Mouse (Mus musculus) neural tube, embryonic 12.5 days (tissue): Measurements from ENCODE around the gene Smc5. TPM values are rescaled to one million over a fixed set of nuclear protein-coding genes. Genes with fewer than 3 reads are reported as not detected.
A peak's percentile ranks its signal among the peaks of the same experiment; 100 is the strongest.

ENCODE experiments used
- ATAC-seq: fragments of 200-750 bp; cut with Nextera tagmentation; 2 replicates; pipeline ENCODE4 v1.8.0; 2017; ENCODE audit warnings: low read depth, mild to moderate bottlenecking, moderate TSS enrichment, moderate library complexity; ENCODE audit not compliant: low FRiP score
- H3K27ac ChIP-seq: fragments of 300-500 bp; sonication (generic); 2 replicates; pipeline ENCODE4 v1.5.1; 2016
- H3K27me3 ChIP-seq: fragments of 300-500 bp; sonication (generic); replicated peaks from 2 replicates; pipeline ENCODE4 v1.6.1; 2016; ENCODE audit warnings: mild to moderate bottlenecking
- H3K36me3 ChIP-seq: fragments of 300-500 bp; sonication (generic); 2 replicates; pipeline ENCODE4 v1.6.1; 2016; ENCODE audit warnings: mild to moderate bottlenecking
- H3K4me1 ChIP-seq: fragments of 300-500 bp; sonication (generic); 2 replicates; pipeline ENCODE4 v1.6.1; 2016
- H3K4me2 ChIP-seq: fragments of 300-500 bp; sonication (generic); replicated peaks from 2 replicates; pipeline ENCODE4 v1.6.1; 2016; ENCODE audit warnings: mild to moderate bottlenecking
- H3K4me3 ChIP-seq: fragments of 300-500 bp; sonication (generic); 2 replicates; pipeline ENCODE4 v1.5.1; 2016
- H3K9ac ChIP-seq: fragments of 300-500 bp; sonication (generic); 2 replicates; pipeline ENCODE4 v1.6.1; 2016; ENCODE audit warnings: mild to moderate bottlenecking
- H3K9me3 ChIP-seq: fragments of 300-500 bp; sonication (generic); 2 replicates; pipeline ENCODE4 v1.6.1; 2016; ENCODE audit warnings: mild to moderate bottlenecking
- WGBS: fragments of 180-500 bp; shearing (Covaris S2); methylation state at CpG from one replicate; pipeline ENCODE4 v1.1.7; 2016; 5-methylcytosine and 5-hydroxymethylcytosine counted together
- polyA plus RNA-seq: library from polyadenylated mRNA; unstranded; fragments of >200 nt; fragmentation: Nextera tagmentation; extraction: Ambion mirVana; gene quantifications from 2 replicates; pipeline ENCODE4 v1.2.1, GENCODE M21; 2016

Smc5 gene
- polyA plus RNA-seq, 1 experiment from 2014 or later = 38.6 TPM

DNA sequence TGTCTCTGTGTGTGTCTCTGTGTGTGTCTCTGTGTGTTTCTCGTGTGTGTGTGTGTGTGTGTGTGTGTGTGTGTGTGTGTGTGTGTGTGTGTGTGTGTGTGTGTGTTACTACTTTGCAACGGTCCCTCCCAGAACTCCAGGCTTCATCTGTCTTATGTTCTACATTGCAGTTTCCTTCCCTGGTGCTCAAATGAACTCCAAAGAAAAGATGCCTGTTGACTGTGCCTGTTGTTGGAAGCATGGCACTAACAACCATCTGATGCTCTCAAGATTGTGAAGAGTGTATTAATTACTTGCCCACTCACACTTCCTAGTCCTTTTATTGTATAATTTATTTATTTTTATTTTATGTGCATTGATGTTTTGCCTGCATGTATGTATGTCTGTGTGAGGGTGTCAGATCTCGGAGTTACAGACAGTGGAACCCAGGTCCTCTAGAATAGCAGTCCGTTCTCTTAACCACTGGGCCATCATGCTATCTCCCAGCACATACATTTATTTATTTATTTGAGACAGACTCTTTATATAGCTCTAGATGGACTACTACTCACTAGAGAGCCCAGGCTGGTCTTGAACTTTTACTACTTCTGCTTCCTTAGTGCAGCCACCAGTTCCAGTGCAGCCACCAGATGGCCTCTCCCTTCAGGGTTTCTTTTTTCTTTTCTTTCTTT, 492 bp upstream of the Smc5 start:
- H3K4me2 ChIP-seq = peak overlapping the region; percentile 64
- peak overlapping the region; percentile 83 for H3K4me3 ChIP-seq
- 56% methylated on average over 4 of the region's 4 CpGs for WGBS
- no peaks in the 10 kb centered on the region for H3K36me3 ChIP-seq
- no peak overlapping the region for H3K27ac ChIP-seq
- ATAC-seq = peak; percentile 41
- peak overlapping the region; percentile 91 for H3K9ac ChIP-seq
- peaks cover 9% of the 10 kb centered on the region for H3K4me1 ChIP-seq
- H3K27me3 ChIP-seq = no peaks in the 10 kb centered on the region
- no peaks in the 10 kb centered on the region for H3K9me3 ChIP-seq

DNA sequence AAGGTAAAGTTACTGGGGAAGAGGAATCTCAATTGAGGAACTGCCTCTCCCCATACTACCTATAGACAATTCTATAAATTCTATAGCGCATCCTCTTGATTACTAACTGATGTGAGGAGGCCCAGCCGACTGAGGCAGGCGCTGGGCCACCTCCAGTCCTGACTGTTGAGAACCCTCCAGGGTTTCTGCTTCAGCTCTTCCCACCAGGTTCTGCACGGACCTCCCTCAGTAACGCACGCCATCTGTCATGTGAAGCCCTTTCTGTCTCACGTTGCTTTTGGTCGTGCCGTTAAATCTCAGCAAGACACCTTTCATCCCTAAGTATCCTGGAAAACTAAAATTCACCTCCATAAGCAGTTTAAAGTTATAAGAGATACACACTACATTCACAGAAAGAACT, 16.9 kb downstream of the Smc5 start:
- Histone ChIP-seq H3K9me3 (no peaks in the 10 kb centered on the region), H3K36me3 (peaks cover 47% of the 10 kb centered on the region), H3K27ac (no peak overlapping the region), H3K4me3 (no peak overlapping the region), H3K27me3 (no peaks in the 10 kb centered on the region), H3K9ac (no peak overlapping the region), H3K4me2 (no peak overlapping the region), H3K4me1 (no peaks in the 10 kb centered on the region)
- WGBS = 85% methylated on average over 9 of the region's 9 CpGs
- no peak for ATAC-seq

- Histone ChIP-seq H3K9me3 (no peaks in the 10 kb centered on the region), H3K4me1 (no peaks in the 10 kb centered on the region), H3K27ac (no peak overlapping the region), H3K4me2 (no peak overlapping the region), H3K4me3 (no peak overlapping the region), H3K9ac (no peak overlapping the region), H3K27me3 (no peaks in the 10 kb centered on the region), H3K36me3 (peaks cover 16% of the 10 kb centered on the region)
- no peak for ATAC-seq
- 91% methylated on average over 2 of the region's 2 CpGs for WGBS
Measured at GRCm38 (mm10) chr19:23246473-23246872, 27.2 kb downstream of the Smc5 start.

DNA sequence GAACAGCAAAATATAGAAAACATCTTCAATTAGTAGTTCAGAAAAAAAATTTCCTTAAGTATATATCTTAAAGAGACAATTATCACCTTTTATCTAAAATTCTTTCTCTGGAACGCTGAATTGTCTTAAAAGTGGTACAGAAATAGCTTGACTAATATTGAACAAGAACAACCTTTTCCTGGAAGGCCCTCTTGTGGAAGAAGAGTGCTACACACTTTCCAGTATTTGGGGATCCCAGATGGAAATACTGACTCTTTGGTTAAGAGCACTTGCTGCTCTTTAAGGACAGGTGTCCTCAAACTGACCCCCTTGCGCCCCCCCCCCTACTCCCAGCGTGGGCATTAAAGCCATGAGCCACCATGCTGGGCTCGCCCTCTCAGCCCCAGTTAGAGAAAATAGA, 48.6 kb downstream of the Smc5 start:
- WGBS = 64% methylated on average over 4 of the region's 4 CpGs
- H3K4me2 ChIP-seq = no peak overlapping the region
- H3K9me3 ChIP-seq = no peaks in the 10 kb centered on the region
- no peak overlapping the region for H3K9ac ChIP-seq
- H3K27ac ChIP-seq = no peak overlapping the region
- peaks cover 41% of the 10 kb centered on the region for H3K36me3 ChIP-seq
- H3K4me3 ChIP-seq = no peak overlapping the region
- ATAC-seq = no peak
- H3K27me3 ChIP-seq = no peaks in the 10 kb centered on the region
- H3K4me1 ChIP-seq = no peaks in the 10 kb centered on the region

GRCm38 (mm10) chr19:23214326-23214725, 59.4 kb downstream of the Smc5 start:
- Histone ChIP-seq H3K36me3 (peaks cover 32% of the 10 kb centered on the region), H3K9me3 (no peaks in the 10 kb centered on the region)
- 84% methylated on average over 8 of the region's 8 CpGs for WGBS

DNA sequence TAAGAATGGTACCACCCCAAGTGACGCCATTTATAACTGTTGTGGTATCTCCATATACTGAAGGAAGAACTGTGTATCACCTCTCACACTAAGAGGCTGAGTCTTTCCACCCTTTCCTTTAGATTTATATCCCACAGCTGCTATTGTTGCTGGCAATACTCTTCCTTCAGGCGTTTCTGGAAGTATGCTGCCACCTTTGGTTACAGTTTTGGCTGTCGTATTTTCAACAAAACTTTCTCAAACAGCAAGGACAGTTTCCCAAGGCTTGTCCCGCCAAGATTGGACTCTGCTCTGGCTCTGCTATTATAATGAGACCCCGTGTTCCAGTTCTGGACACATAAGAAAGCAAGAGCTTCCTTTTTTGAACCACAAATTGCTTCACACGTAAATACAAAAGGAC, 62.4 kb downstream of the Smc5 start:
- no peak for ATAC-seq
- H3K36me3 ChIP-seq = peaks cover 29% of the 10 kb centered on the region
- H3K27me3 ChIP-seq = no peaks in the 10 kb centered on the region
- no peak overlapping the region for H3K4me2 ChIP-seq
- H3K4me3 ChIP-seq = no peak overlapping the region
- H3K9ac ChIP-seq = no peak overlapping the region
- no peak overlapping the region for H3K27ac ChIP-seq
- no peaks in the 10 kb centered on the region for H3K4me1 ChIP-seq
- no peaks in the 10 kb centered on the region for H3K9me3 ChIP-seq
- 84% methylated on average over 6 of the region's 6 CpGs for WGBS

More at GRCm38 (mm10) chr19:23214326-23214725, 59.4 kb downstream of the Smc5 start:
- Histone ChIP-seq H3K4me1 (no peaks in the 10 kb centered on the region), H3K4me2 (no peak overlapping the region), H3K27me3 (no peaks in the 10 kb centered on the region), H3K9ac (no peak overlapping the region), H3K27ac (no peak overlapping the region), H3K4me3 (no peak overlapping the region)
- ATAC-seq = no peak

DNA sequence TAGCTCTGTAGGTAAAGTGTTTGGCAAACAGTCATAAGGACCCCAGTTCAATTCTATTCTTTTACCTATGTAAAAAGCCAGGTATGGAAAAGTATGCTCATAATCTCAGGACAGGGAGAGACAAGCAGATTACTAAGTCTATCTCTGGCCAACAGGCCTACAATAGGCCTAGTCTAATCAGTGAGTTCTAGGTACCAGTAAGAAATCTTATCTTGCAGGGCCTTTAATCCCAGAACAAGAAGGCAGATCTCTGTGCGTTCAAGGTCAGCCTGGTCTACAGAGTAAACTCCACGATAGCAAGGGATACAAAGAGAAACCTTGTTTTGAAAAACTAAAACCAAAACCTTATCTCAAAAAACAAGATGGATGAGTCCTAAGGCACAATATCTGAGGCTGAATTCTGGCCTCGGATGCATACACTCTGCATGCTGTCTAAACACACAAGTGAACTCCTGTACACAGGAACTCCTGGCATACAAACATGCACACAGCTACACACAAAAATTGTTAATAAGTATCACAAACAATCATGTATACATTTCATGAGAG, 70.1 kb downstream of the Smc5 start:
- Histone ChIP-seq H3K36me3 (peaks cover 39% of the 10 kb centered on the region), H3K4me2 (no peak overlapping the region), H3K4me1 (no peaks in the 10 kb centered on the region), H3K9ac (no peak overlapping the region), H3K27ac (no peak overlapping the region), H3K9me3 (no peaks in the 10 kb centered on the region; the same call in 1 of the 2 replicates), H3K27me3 (no peaks in the 10 kb centered on the region), H3K4me3 (no peak overlapping the region)
- ATAC-seq = no peak
- WGBS = 99% methylated on average over 3 of the region's 3 CpGs

GRCm38 (mm10) chr19:23202106-23202505, 71.6 kb downstream of the Smc5 start:
- H3K4me2 ChIP-seq = no peak overlapping the region
- no peaks in the 10 kb centered on the region for H3K27me3 ChIP-seq
- H3K9ac ChIP-seq = no peak overlapping the region
- H3K4me1 ChIP-seq = no peaks in the 10 kb centered on the region
- ATAC-seq = no peak
- H3K27ac ChIP-seq = no peak overlapping the region
- H3K36me3 ChIP-seq = peaks cover 36% of the 10 kb centered on the region
- no peak overlapping the region for H3K4me3 ChIP-seq
- WGBS = 97% methylated on average over 5 of the region's 5 CpGs
- H3K9me3 ChIP-seq = no peaks in the 10 kb centered on the region; the same call in 1 of the 2 replicates

DNA sequence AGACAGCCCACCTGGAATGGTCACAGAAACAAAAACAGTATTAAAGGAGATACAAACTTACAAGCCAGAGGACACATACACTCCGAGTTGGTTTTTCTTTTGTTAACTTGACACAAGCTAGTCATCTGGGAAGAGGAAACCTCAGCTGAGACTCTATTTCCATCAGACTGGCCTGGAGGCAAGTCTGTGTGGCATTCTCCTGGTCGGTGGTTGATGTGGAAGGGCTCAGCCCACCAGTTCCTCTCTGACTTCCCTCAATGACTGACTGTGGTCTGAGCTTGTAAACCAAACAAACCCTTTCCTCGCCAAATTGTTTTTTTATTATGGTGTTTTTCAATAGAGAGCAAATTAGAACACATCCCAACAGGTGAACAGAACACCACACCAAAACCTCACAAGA, 80.6 kb downstream of the Smc5 start:
- Histone ChIP-seq H3K4me1 (no peaks in the 10 kb centered on the region), H3K36me3 (peaks cover 2% of the 10 kb centered on the region; the same call in 1 of the 2 replicates), H3K9ac (no peak overlapping the region), H3K9me3 (no peaks in the 10 kb centered on the region), H3K27ac (no peak overlapping the region), H3K27me3 (no peaks in the 10 kb centered on the region), H3K4me2 (no peak overlapping the region), H3K4me3 (no peak overlapping the region)
- ATAC-seq = no peak
- 82% methylated on average over 3 of the region's 3 CpGs for WGBS

- Histone ChIP-seq H3K4me3 (no peak overlapping the region), H3K9ac (no peak overlapping the region), H3K36me3 (peaks cover 5% of the 10 kb centered on the region; the same call in 1 of the 2 replicates), H3K4me2 (no peak overlapping the region), H3K9me3 (no peaks in the 10 kb centered on the region), H3K27ac (no peak overlapping the region), H3K4me1 (no peaks in the 10 kb centered on the region), H3K27me3 (no peaks in the 10 kb centered on the region)
- no peak for ATAC-seq
- WGBS = 93% methylated on average over 6 of the region's 6 CpGs
Measured at GRCm38 (mm10) chr19:23191486-23191885, 82.2 kb downstream of the Smc5 start.

DNA sequence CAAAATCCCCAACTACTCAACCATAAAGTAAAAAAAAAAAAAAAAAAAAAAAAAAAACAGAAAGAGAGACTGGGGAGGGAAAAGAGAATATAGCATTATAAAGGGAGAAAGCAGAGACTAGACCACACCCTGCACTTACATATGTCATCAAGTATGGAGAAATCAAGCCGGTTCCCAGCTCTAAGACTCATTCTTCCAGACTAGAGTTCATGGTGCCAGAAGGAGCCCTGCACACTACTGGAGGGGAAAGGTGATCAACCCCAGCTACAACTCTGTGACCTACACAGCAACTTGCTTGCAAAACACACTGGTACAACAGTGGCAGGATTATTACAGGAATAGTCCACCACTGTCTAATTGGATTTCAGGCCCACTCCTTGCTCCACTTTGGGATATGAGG, 84.0 kb downstream of the Smc5 start:
- no peak for ATAC-seq
- H3K27me3 ChIP-seq = no peaks in the 10 kb centered on the region
- no peak overlapping the region for H3K4me2 ChIP-seq
- no peaks in the 10 kb centered on the region for H3K9me3 ChIP-seq
- no peak overlapping the region for H3K4me3 ChIP-seq
- no peak overlapping the region for H3K27ac ChIP-seq
- H3K4me1 ChIP-seq = no peaks in the 10 kb centered on the region
- peaks cover 5% of the 10 kb centered on the region for H3K36me3 ChIP-seq
- H3K9ac ChIP-seq = no peak overlapping the region
- WGBS = 93% methylated on average over 1 of the region's 1 CpGs

DNA sequence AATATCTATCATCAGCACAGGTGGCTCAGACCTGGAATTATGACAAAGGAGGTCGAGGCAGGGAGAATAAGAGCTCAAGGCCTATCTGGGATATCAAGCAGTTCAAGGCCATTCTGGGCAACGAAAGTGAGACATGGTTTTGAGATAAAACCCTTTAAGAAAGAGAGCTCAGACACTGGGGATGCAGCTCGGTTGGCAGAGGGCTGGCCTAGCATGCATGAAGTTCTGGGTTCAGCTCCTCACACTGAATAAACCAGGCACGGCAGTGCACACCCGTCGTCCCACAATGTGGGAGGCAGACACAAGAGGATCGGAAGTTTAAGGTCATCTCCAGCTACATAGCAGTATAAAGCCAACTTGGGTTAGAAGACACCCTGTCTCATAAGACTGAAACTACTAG, 84.7 kb downstream of the Smc5 start:
- Histone ChIP-seq H3K9ac (no peak overlapping the region), H3K9me3 (no peaks in the 10 kb centered on the region), H3K27me3 (no peaks in the 10 kb centered on the region), H3K4me1 (no peaks in the 10 kb centered on the region), H3K4me2 (no peak overlapping the region), H3K4me3 (no peak overlapping the region), H3K36me3 (peaks cover 5% of the 10 kb centered on the region), H3K27ac (no peak overlapping the region)
- ATAC-seq = no peak
- WGBS = 92% methylated on average over 7 of the region's 7 CpGs

GRCm38 (mm10) chr19:23187732-23188131, 86.0 kb downstream of the Smc5 start:
- H3K4me3 ChIP-seq = no peak overlapping the region
- H3K27ac ChIP-seq = no peak overlapping the region
- WGBS = 79% methylated on average over 6 of the region's 6 CpGs
- H3K36me3 ChIP-seq = peaks cover 5% of the 10 kb centered on the region
- no peaks in the 10 kb centered on the region for H3K27me3 ChIP-seq
- H3K9ac ChIP-seq = no peak overlapping the region
- no peaks in the 10 kb centered on the region for H3K9me3 ChIP-seq
- no peaks in the 10 kb centered on the region for H3K4me1 ChIP-seq
- no peak overlapping the region for H3K4me2 ChIP-seq
- ATAC-seq = no peak
